Mouse (Mus musculus): ENCODE data around the gene Hhip. TPM values are rescaled to one million over a fixed set of nuclear protein-coding genes. Genes with fewer than 3 reads are reported as not detected.
A peak's percentile ranks its signal among the peaks of the same experiment; 100 is the strongest.

The Hhip gene
- not detected in 2 replicates for total RNA-seq (2017)

DNA sequence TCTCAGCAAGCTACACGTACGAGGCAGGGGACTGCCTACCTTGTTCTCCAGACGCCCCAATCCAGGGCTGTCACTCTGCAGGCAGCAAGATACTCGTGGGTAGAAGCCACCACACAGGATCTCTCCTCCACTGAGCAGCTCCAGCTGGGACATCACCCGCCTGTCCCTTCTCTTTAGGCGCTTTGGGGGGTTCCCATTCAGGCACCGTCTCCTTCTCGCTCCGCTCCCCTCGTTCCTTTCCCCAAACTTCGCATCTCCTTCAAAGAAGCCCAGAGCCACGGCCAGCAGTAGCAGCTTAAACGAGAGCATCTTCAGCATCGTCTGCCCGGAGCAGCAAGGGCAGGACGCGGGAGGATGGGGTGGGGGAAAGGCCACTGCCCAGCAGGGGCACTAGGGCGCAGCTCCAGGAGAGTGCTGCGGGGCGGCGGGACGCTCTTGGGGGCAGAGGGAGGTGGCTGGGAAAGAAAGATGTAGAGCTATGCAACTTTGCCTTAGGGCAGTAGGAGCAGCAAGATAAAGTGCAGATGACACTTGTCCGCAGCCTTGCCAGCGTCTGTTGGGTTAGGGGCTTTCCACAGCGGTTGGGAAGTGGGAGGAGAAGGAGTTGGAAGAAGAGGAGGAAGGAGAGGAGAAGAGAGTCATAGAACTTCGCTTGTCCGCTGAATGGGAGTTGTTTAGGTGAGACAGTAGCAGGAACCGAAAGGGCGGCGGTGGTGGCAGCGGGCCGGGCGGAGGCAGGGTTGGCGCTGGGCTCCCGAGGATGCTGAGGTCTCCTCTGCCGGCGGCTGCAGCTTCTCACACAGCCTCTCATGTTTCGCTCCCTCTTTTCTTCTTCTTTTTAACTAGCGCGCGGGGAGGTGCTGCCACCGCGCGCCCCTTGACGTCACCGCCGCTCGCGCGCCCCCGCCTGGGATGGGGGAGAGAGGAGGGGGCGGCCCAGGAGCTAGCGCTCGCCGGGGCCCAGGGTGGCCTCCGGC, at the start of gene Hhip:
Gene Hhip, minus strand, starts transcription at position 809 of the 977 bp plus-strand sequence.
- ATAC-seq (replicated peaks in 1 of 2; ENCODE audit: insufficient read depth in 1 of 2, low FRiP score in 2 of 2, low TSS enrichment in 1 of 2, low read depth in 1 of 2, poor library complexity in 2 of 2, severe bottlenecking in 2 of 2), result peak; percentile 50 to 68

- ATAC-seq (replicated peaks in 1 of 2; ENCODE audit: insufficient read depth in 1 of 2, low FRiP score in 2 of 2, low TSS enrichment in 1 of 2, low read depth in 1 of 2, poor library complexity in 2 of 2, severe bottlenecking in 2 of 2), result no peak
Observed at GRCm38 (mm10) chr8:80087021-80087420, 29.2 kb upstream of the Hhip start.

GRCm38 (mm10) chr8:80058193-80058592, 387 bp upstream of the Hhip start:
- ATAC-seq (replicated peaks in 1 of 2; ENCODE audit: insufficient read depth in 1 of 2, low FRiP score in 2 of 2, low TSS enrichment in 1 of 2, low read depth in 1 of 2, poor library complexity in 2 of 2, severe bottlenecking in 2 of 2), result no peak

DNA sequence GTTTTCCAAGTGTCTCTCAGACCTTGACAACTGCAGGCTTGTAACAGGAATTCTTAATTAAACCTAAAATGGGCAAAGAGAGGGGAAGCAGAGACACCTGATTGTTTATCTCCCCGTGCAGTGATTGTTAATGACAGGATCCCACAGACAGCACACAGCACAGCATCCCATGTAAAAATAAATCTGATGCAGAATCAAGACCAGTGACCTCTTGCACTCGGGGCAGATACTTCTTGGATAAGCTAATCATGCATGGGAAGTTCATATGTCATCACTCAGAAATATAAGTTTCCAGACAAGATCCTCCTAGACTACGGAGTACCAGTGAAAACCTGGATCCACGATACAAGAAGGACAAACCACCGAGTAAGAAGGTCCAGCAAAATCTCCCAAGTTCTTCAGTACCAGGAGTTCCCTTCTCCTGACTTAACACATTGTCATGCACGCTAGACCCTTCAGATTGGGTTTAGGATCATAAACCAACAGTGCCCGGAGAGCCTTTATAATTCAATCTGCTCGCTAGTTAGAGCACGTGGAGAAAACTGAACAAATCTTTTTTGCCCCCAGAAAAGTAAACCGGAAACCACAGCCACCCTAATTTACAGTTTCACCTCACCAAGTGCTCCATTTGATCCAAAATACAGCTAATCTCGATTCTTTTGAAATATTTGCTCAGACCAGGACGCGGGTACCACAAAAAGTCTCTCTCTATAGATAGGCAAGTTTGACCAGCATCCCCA, 1.3 kb downstream of the Hhip start:
- ATAC-seq (replicated peaks in 1 of 2; ENCODE audit: insufficient read depth in 1 of 2, low FRiP score in 2 of 2, low TSS enrichment in 1 of 2, low read depth in 1 of 2, poor library complexity in 2 of 2, severe bottlenecking in 2 of 2), result 0 out of 4 replicates have a peak, but pooled peaks of 1 of the 2 experiments have one; percentile 19

GRCm38 (mm10) chr8:80055777-80056176, 2.0 kb downstream of the Hhip start:
- ATAC-seq (replicated peaks in 1 of 2; ENCODE audit: insufficient read depth in 1 of 2, low FRiP score in 2 of 2, low TSS enrichment in 1 of 2, low read depth in 1 of 2, poor library complexity in 2 of 2, severe bottlenecking in 2 of 2), result no peak

DNA sequence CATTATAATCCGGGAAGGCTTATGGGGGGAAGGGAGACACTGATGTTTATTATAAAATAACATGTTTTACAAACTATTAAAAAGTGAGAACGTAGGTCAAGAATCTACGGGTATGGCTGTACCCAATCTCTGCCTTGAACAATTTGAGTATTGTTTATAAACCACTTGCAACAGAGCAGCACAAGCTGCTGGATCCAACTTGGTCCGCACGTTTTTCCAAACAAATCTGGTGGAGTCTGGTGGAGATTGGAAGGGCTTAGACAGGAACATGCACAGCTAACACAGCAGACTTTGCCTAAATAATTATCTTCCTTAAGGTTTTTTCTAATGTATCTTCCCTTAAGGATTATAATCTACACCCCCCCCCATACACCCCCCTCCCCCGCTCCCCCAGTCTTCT, 2.7 kb downstream of the Hhip start:
- no peak for ATAC-seq (replicated peaks in 1 of 2; ENCODE audit: insufficient read depth in 1 of 2, low FRiP score in 2 of 2, low TSS enrichment in 1 of 2, low read depth in 1 of 2, poor library complexity in 2 of 2, severe bottlenecking in 2 of 2)

DNA sequence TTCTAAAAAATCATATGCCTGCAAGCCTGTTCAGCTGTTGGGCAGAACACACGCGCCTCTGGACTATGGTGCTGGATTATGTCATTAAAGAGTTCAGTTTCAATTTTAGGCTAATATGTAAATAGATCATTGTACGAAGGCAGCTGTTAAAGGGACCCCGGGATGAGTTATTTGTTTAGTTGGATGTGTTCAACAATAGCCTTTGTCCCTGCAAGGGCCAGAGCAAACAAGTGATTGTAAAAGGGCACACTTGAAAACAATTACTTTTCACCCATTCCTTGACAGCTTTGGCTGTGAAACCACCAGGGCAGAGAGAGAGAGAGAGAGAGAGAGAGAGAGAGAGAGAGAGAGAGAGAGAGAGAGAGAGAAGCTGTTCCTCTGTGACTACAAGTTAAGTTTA, 3.6 kb downstream of the Hhip start:
- ATAC-seq (replicated peaks in 1 of 2; ENCODE audit: insufficient read depth in 1 of 2, low FRiP score in 2 of 2, low TSS enrichment in 1 of 2, low read depth in 1 of 2, poor library complexity in 2 of 2, severe bottlenecking in 2 of 2), result no peak

- no peak for ATAC-seq (replicated peaks in 1 of 2; ENCODE audit: insufficient read depth in 1 of 2, low FRiP score in 2 of 2, low TSS enrichment in 1 of 2, low read depth in 1 of 2, poor library complexity in 2 of 2, severe bottlenecking in 2 of 2)
Observed at GRCm38 (mm10) chr8:80052838-80053237, 5.0 kb downstream of the Hhip start.

GRCm38 (mm10) chr8:80051494-80051893, 6.3 kb downstream of the Hhip start:
- no peak for ATAC-seq (replicated peaks in 1 of 2; ENCODE audit: insufficient read depth in 1 of 2, low FRiP score in 2 of 2, low TSS enrichment in 1 of 2, low read depth in 1 of 2, poor library complexity in 2 of 2, severe bottlenecking in 2 of 2)

DNA sequence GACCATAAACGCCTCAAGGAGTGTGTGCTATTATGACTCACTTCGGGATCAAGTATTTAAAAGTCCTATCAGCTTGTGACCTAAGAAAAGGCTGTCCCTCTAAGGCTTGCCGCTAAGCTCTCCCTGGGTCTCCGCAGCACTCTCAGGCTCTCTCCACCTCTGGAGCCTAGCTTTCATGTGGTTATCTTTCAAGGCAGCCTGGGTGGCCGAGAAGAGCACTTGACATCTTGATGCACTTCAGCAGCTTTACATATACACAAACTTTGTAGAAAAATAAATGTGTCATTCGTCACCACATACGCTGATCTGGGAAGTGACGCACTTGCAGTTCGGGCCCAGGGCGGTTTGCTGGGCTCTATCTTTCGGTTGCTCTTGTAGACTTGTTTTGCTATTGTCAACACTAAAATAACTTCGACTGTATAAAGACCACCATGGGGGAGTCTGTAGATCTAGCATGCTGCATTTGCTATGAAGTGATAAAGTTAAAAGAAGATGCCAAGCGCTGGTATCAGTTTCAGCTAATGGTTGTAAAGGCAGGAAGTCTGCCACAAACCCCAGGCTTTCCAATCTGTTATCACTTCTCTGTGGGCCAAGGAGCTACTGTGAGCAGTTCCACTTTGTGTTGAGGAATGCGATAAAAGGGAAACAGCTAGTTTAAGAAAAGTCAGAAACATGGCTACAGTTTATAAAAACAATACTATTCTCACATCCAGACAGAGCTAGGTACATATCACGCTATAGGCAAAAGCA, 8.4 kb downstream of the Hhip start:
- no peak for ATAC-seq (replicated peaks in 1 of 2; ENCODE audit: insufficient read depth in 1 of 2, low FRiP score in 2 of 2, low TSS enrichment in 1 of 2, low read depth in 1 of 2, poor library complexity in 2 of 2, severe bottlenecking in 2 of 2)

DNA sequence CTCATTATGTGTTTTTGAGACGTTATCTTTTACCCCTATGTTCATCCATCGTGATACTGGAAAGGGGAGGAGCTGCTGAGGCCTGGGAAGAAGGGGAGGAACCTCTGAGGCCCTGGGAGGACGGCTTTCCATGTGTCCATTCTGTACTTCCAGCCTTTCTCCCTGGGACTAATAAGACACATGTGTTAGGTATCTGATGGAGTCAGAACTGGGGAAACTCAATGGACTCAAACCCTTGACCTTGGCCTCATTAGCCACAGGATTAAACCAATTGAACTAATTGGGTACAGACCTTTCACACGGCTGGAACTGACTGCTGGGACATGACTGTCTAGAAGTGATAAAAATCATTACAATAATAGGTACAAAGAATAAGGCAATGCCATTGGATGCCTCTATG, 9.6 kb downstream of the Hhip start:
- ATAC-seq (replicated peaks in 1 of 2; ENCODE audit: insufficient read depth in 1 of 2, low FRiP score in 2 of 2, low TSS enrichment in 1 of 2, low read depth in 1 of 2, poor library complexity in 2 of 2, severe bottlenecking in 2 of 2), result no peak

GRCm38 (mm10) chr8:80037644-80038253, 20.1 kb downstream of the Hhip start:
- ATAC-seq (replicated peaks in 1 of 2; ENCODE audit: insufficient read depth in 1 of 2, low FRiP score in 2 of 2, low TSS enrichment in 1 of 2, low read depth in 1 of 2, poor library complexity in 2 of 2, severe bottlenecking in 2 of 2), result no peak

- ATAC-seq (replicated peaks in 1 of 2; ENCODE audit: insufficient read depth in 1 of 2, low FRiP score in 2 of 2, low TSS enrichment in 1 of 2, low read depth in 1 of 2, poor library complexity in 2 of 2, severe bottlenecking in 2 of 2), result no peak
Observed at GRCm38 (mm10) chr8:80032604-80033003, 25.2 kb downstream of the Hhip start.

DNA sequence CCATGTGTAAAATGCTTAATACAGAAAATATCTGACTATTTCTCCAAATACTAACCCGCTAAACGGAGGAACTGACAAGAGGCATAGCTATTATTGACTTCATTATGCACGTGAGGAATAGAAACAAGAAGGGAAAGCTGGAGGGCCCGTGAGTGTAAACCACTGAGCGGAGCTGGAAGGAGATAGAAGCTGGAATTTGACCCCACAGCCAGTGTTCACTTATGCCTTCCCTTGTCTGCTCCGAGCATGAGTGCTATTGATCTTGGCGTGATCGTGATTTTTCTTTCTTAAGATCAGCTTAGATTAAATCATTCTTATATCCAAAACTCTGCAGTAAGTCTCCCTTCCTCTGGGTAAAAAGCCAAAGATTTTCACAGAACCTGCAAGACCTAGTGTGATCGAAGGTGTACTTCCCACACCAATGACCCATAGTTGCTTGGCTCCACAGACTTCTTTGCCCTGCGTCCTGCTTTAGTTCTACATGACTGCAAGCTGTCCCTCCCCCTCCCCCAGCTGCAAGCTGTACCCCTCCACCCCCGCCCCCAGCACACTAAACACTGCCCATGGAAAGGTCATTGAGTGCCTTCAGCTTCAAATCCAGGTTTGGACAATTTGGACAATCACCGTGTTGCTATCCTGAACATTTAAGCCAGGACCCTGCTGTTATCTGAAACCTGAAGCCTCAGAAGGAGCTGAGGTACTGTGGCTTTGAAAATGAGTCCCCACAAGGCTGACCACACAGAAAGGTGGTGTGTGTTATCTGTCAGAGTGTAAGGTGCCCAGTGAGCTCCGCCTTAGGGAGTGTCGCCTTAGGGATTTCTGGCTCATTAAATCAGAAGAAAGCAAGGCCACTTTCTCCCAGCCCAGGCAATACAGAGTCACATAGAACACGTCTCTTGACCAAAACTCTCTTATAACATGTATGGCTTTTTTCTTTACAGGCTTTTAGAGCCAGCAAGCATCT, 26.2 kb downstream of the Hhip start:
- ATAC-seq (replicated peaks in 1 of 2; ENCODE audit: insufficient read depth in 1 of 2, low FRiP score in 2 of 2, low TSS enrichment in 1 of 2, low read depth in 1 of 2, poor library complexity in 2 of 2, severe bottlenecking in 2 of 2), result no peak

DNA sequence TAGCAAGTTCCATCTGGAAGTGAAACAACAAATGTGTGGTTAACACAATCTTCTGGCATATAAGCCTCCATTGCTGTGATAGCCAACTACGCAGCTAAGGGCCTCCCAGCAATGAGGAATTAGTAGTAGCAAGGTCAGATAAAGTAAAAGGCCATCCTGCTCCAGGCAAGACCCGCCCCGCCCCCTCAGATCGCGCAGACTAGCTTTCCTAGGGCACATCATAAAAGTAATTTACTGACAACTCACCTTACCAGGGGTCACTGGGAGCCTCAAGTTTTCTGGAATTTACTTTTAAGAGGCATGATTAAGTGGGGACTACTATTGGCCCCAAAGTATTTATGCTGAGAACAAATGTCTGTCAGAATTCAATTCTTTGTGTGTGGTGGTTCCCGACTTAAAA, 28.2 kb downstream of the Hhip start:
- ATAC-seq (replicated peaks in 1 of 2; ENCODE audit: insufficient read depth in 1 of 2, low FRiP score in 2 of 2, low TSS enrichment in 1 of 2, low read depth in 1 of 2, poor library complexity in 2 of 2, severe bottlenecking in 2 of 2), result no peak

GRCm38 (mm10) chr8:80020469-80020868, 37.3 kb downstream of the Hhip start:
- no peak for ATAC-seq (replicated peaks in 1 of 2; ENCODE audit: insufficient read depth in 1 of 2, low FRiP score in 2 of 2, low TSS enrichment in 1 of 2, low read depth in 1 of 2, poor library complexity in 2 of 2, severe bottlenecking in 2 of 2)
